Mouse (Mus musculus): Measurements from ENCODE around the gene Kank2. TPM values are rescaled to one million over a fixed set of nuclear protein-coding genes. Genes with fewer than 3 reads are reported as not detected.

Kank2 gene
- total and polyA plus RNA-seq, 3 experiments = 0.09 to 2.3 (median 0.60) TPM

DNA sequence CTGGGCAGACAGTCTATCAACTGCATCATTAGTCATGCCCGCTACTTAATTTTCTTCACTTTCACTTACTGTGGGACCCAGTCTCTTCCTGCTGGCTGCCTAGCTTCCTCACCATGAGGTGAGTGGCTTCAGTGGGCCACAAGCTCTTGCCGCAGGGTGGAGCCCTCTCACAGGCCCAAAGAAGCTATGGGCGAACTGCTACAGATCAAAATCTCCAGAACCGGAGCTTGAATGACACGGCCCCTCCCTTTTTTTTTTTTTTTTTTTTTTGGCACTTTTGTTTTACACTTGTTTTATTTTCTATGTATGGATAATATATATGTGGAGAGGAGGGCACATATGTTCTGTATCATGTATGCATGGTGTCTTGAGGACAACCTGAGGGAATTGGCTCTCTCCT is 12.6 kb upstream of the Kank2 start:
- H3K9ac ChIP-seq (ENCODE audit: insufficient read depth, low read depth) = no peak overlapping the region
- peaks cover 3 to 15% of the 10 kb centered on the region in 2 experiments for H3K36me3 ChIP-seq (replicated peaks in 1 of 2; ENCODE audit: control insufficient read depth in 1 of 2, insufficient read depth in 1 of 2, low read length in 1 of 2)
- H3K79me2 ChIP-seq (replicated peaks; ENCODE audit: control insufficient read depth, extremely low read depth, insufficient read depth, poor library complexity, severe bottlenecking) = no peaks in the 10 kb centered on the region
- in situ Hi-C loops (cut with MboI; ENCODE audit: low pct_ligation_motif_present, low pct_unique_long_range_greater_than_20kb, low sequenced_read_pairs) = loop anchor here (5.0 kb wide), 1 partner anchor 209 kb away; no protein-coding TSS in a partner anchor
- H3K27me3 ChIP-seq (replicated peaks) = no peaks in the 10 kb centered on the region
- H3K4me3 ChIP-seq (replicated peaks in 1 of 3; ENCODE audit: low read depth in 2 of 3, low read length in 2 of 3, poor library complexity in 1 of 3) = no peak overlapping the region
- no peak overlapping the region for H3K27ac ChIP-seq (ENCODE audit: insufficient read depth, low read depth)
- no peak for DNase-seq (ENCODE audit: extremely low read depth)
- TF ChIP-seq TBP (conservative IDR thresholded peaks at IDR 0.05; ENCODE audit: low read depth, low read length) (no peak), MXI1 (IDR thresholded peaks at IDR 0.05; ENCODE audit: low read depth, low read length) (no peak), MAX (IDR thresholded peaks at IDR 0.05; ENCODE audit: low read length) (no peak), ZNF384 (IDR thresholded peaks at IDR 0.05; ENCODE audit: low read depth, low read length) (0 out of 2 replicates have a peak, but pooled peaks have one; percentile 13), USF2 (conservative IDR thresholded peaks at IDR 0.05; ENCODE audit: low read depth, low read length) (no peak)
- no peak overlapping the region for H3K4me2 ChIP-seq (ENCODE audit: insufficient read depth, low read depth, poor library complexity, severe bottlenecking)
- dilution Hi-C loops (cut with MboI; ENCODE audit: extremely low pct_ligation_motif_present, extremely low pct_unique_long_range_greater_than_20kb, low sequenced_read_pairs) = no loop called here
- no peaks in the 10 kb centered on the region for H3K9me3 ChIP-seq (replicated peaks; ENCODE audit: low read length)
- H3K4me1 ChIP-seq (ENCODE audit: control insufficient read depth in 1 of 2, insufficient read depth in 2 of 2) = peaks cover 6 to 10% of the 10 kb centered on the region in 2 experiments; a peak in 2 of 4 replicates

DNA sequence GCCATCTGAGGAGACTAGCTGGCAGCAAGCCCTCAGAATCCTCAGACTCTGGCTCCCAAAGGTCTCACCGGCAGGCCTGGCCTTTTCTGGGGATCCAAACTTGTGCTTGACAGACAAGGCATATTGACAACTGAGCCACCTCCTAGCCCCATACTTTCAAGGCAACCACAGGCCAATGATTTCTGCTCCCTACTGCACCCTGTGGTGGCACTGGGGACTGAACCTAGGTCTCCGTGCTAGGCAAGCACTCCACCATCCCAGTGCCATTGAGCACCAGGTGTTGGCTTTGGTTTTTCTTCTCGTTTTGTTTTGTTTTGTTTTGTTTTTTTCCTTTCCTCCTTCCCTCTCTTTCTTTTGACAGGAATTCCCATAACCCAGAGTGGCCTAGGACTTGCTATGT is 10.0 kb upstream of the Kank2 start:
- in situ Hi-C loops (cut with MboI; ENCODE audit: low pct_ligation_motif_present, low pct_unique_long_range_greater_than_20kb, low sequenced_read_pairs) (no loop called here), dilution Hi-C loops (cut with MboI; ENCODE audit: extremely low pct_ligation_motif_present, extremely low pct_unique_long_range_greater_than_20kb, low sequenced_read_pairs) (no loop called here)
- Histone ChIP-seq H3K27ac (ENCODE audit: insufficient read depth, low read depth) (no peak overlapping the region), H3K36me3 (replicated peaks in 1 of 2; ENCODE audit: control insufficient read depth in 1 of 2, insufficient read depth in 1 of 2, low read length in 1 of 2) (peaks cover 0 to 4% of the 10 kb centered on the region in 2 experiments), H3K4me2 (ENCODE audit: insufficient read depth, low read depth, poor library complexity, severe bottlenecking) (no peak overlapping the region), H3K9me3 (replicated peaks; ENCODE audit: low read length) (no peaks in the 10 kb centered on the region), H3K4me1 (ENCODE audit: control insufficient read depth in 1 of 2, insufficient read depth in 2 of 2) (peaks cover 10% of the 10 kb centered on the region in 2 experiments; a peak in 3 of 4 replicates), H3K79me2 (replicated peaks; ENCODE audit: control insufficient read depth, extremely low read depth, insufficient read depth, poor library complexity, severe bottlenecking) (no peaks in the 10 kb centered on the region), H3K9ac (ENCODE audit: insufficient read depth, low read depth) (no peak overlapping the region), H3K4me3 (replicated peaks in 1 of 3; ENCODE audit: low read depth in 2 of 3, low read length in 2 of 3, poor library complexity in 1 of 3) (no peak overlapping the region), H3K27me3 (replicated peaks) (peaks cover 2% of the 10 kb centered on the region)
- TF ChIP-seq USF2 (conservative IDR thresholded peaks at IDR 0.05; ENCODE audit: low read depth, low read length) (no peak), CTCF (conservative IDR thresholded peaks at IDR 0.05 in 1 of 2, IDR thresholded peaks at IDR 0.05 in 1 of 2; ENCODE audit: low read depth in 2 of 2, low read length in 2 of 2) (peak in 1 of 2 experiments; percentile 65; a peak in 3 of 4 replicates), E2F4 (IDR thresholded peaks at IDR 0.05; ENCODE audit: insufficient replicate concordance, low read depth, low read length) (no peak), RAD21 (IDR thresholded peaks at IDR 0.05; ENCODE audit: low read depth, low read length) (peak; percentile 18)
- peak; percentile 49 for DNase-seq (ENCODE audit: extremely low read depth)

DNA sequence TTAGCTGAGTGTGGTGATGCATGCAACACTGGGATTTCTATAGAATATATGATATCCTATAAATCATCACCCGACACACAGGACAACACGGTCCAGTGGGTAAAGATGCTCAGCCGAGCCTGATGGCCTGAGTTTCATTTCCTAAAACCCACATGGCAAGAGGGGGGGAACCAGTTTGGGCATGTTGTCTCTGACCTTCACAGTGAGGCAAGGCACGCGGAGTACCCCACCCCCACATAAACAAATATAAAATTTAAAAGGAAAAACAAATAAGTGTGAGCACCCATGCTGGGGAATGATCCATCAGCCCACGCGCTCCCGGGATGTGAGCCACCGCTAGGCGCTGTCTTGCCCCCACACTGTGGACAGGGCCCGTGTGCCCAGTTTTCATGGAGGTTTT is 8.4 kb upstream of the Kank2 start:
- no peak for DNase-seq (ENCODE audit: extremely low read depth)
- Histone ChIP-seq H3K27ac (ENCODE audit: insufficient read depth, low read depth) (no peak overlapping the region), H3K4me3 (replicated peaks in 1 of 3; ENCODE audit: low read depth in 2 of 3, low read length in 2 of 3, poor library complexity in 1 of 3) (no peak overlapping the region), H3K4me1 (ENCODE audit: control insufficient read depth in 1 of 2, insufficient read depth in 2 of 2) (peaks cover 10% of the 10 kb centered on the region in 2 experiments; a peak in 3 of 4 replicates), H3K9me3 (replicated peaks; ENCODE audit: low read length) (no peaks in the 10 kb centered on the region), H3K27me3 (replicated peaks) (peaks cover 2% of the 10 kb centered on the region), H3K79me2 (replicated peaks; ENCODE audit: control insufficient read depth, extremely low read depth, insufficient read depth, poor library complexity, severe bottlenecking) (no peaks in the 10 kb centered on the region), H3K9ac (ENCODE audit: insufficient read depth, low read depth) (no peak overlapping the region), H3K4me2 (ENCODE audit: insufficient read depth, low read depth, poor library complexity, severe bottlenecking) (no peak overlapping the region), H3K36me3 (replicated peaks in 1 of 2; ENCODE audit: control insufficient read depth in 1 of 2, insufficient read depth in 1 of 2, low read length in 1 of 2) (peaks cover 0 to 2% of the 10 kb centered on the region in 2 experiments)
- in situ Hi-C loops (cut with MboI; ENCODE audit: low pct_ligation_motif_present, low pct_unique_long_range_greater_than_20kb, low sequenced_read_pairs) = no loop called here
- dilution Hi-C loops (cut with MboI; ENCODE audit: extremely low pct_ligation_motif_present, extremely low pct_unique_long_range_greater_than_20kb, low sequenced_read_pairs) = no loop called here
- no peak for TF ChIP-seq MEF2A (IDR thresholded peaks at IDR 0.05; ENCODE audit: borderline replicate concordance, low read depth, low read length)
- TF ChIP-seq CHD2 (IDR thresholded peaks at IDR 0.05; ENCODE audit: low read length) = no peak
- TF ChIP-seq ZMIZ1 (IDR thresholded peaks at IDR 0.05; ENCODE audit: low read depth, low read length) = no peak
- TF ChIP-seq JUN (IDR thresholded peaks at IDR 0.05; ENCODE audit: insufficient read depth, low read depth, low read length) = no peak
- TF ChIP-seq KAT2A (IDR thresholded peaks at IDR 0.05; ENCODE audit: insufficient replicate concordance, low read length) = no peak
- TF ChIP-seq USF1 (IDR thresholded peaks at IDR 0.05; ENCODE audit: low read depth, low read length) = no peak
- no peak for TF ChIP-seq NRF1 (IDR thresholded peaks at IDR 0.05; ENCODE audit: low read depth, low read length)
- TF ChIP-seq MAZ (IDR thresholded peaks at IDR 0.05; ENCODE audit: low read depth, low read length) = no peak
- TF ChIP-seq MYC (IDR thresholded peaks at IDR 0.05; ENCODE audit: low read depth, low read length) = peak; percentile 72; the same call in 1 of the 2 replicates
- TF ChIP-seq RCOR1 (conservative IDR thresholded peaks at IDR 0.05; ENCODE audit: low read depth, low read length) = no peak
- TF ChIP-seq JUND (conservative IDR thresholded peaks at IDR 0.05; ENCODE audit: low read depth, low read length) = no peak
- TF ChIP-seq CTCF (conservative IDR thresholded peaks at IDR 0.05 in 1 of 2, IDR thresholded peaks at IDR 0.05 in 1 of 2; ENCODE audit: low read depth in 2 of 2, low read length in 2 of 2) = no peak
- TF ChIP-seq ZC3H11A (IDR thresholded peaks at IDR 0.05; ENCODE audit: low read depth, low read length) = no peak
- TF ChIP-seq USF2 (conservative IDR thresholded peaks at IDR 0.05; ENCODE audit: low read depth, low read length) = no peak
- TF ChIP-seq POLR2AphosphoS2 (IDR thresholded peaks at IDR 0.05; ENCODE audit: low read depth, low read length) = no peak
- TF ChIP-seq TCF12 (IDR thresholded peaks at IDR 0.05; ENCODE audit: low read depth, low read length) = no peak
- TF ChIP-seq E2F4 (IDR thresholded peaks at IDR 0.05; ENCODE audit: insufficient replicate concordance, low read depth, low read length) = no peak
- no peak for TF ChIP-seq GABPA (IDR thresholded peaks at IDR 0.05; ENCODE audit: insufficient replicate concordance, low read depth, low read length)
- no peak for TF ChIP-seq POLR2A (IDR thresholded peaks at IDR 0.05; ENCODE audit: low read depth, low read length)
- peak; percentile 49 for TF ChIP-seq BHLHE40 (IDR thresholded peaks at IDR 0.05; ENCODE audit: low read depth, low read length)
